Mouse (Mus musculus) megakaryocyte progenitor cell, adult 5-6 weeks (primary cell): ENCODE measurements around the gene Fbxo40. TPM values are rescaled to one million over a fixed set of nuclear protein-coding genes. Genes with fewer than 3 reads are reported as not detected.

ENCODE experiments used
- ATAC-seq: replicated peaks from 2 replicates; pipeline ENCODE4 v1.8.0; 2016; ENCODE audit warnings: mild to moderate bottlenecking, moderate TSS enrichment, inconsistent platforms; ENCODE audit not compliant: poor library complexity
- total RNA-seq, 2 experiments: library from RNA; stranded (forward) in 1 of 2; stranded (reverse) in 1 of 2; fragments of 157-497, 149-512 nt in 1 of 2; fragments of 200-1000 nt in 1 of 2; gene quantifications; 2 replicates each; pipeline versions ENCODE4 v1.2.3 to v1.2.4; 2015 to 2017

Gene Fbxo40
- total RNA-seq, 2 experiments from 2014 or later = 0.67 to 2.0 TPM

GRCm38 (mm10) chr16:36925351-36925750 is 64.9 kb downstream of the Fbxo40 start:
- no peak for ATAC-seq

- ATAC-seq = no peak
Observed at GRCm38 (mm10) chr16:36924312-36924711, 66.0 kb downstream of the Fbxo40 start.

GRCm38 (mm10) chr16:36921980-36922379 is 68.3 kb downstream of the Fbxo40 start:
- ATAC-seq = no peak

- ATAC-seq = no peak
Observed at GRCm38 (mm10) chr16:36921067-36921613, 69.1 kb downstream of the Fbxo40 start.

DNA sequence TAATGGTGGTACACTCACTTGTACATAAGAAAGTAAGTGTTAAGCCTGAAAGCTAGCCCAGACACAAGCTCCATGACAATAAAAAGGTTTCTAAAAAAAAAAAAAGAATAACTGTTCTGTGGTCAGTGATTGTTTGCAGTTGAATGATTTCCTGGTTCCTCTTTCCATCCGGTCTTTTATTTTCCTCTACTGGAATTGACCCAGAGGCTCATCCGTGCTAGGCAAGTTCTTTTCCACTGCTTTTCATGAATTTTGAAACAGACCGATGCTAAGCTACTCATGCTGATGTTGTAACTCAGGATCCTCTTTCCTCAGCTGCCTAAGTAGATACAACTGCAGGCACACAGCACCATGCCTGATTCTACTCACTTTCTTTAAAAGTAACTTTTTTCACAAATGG is 69.9 kb downstream of the Fbxo40 start:
- ATAC-seq = peak; percentile 91

DNA sequence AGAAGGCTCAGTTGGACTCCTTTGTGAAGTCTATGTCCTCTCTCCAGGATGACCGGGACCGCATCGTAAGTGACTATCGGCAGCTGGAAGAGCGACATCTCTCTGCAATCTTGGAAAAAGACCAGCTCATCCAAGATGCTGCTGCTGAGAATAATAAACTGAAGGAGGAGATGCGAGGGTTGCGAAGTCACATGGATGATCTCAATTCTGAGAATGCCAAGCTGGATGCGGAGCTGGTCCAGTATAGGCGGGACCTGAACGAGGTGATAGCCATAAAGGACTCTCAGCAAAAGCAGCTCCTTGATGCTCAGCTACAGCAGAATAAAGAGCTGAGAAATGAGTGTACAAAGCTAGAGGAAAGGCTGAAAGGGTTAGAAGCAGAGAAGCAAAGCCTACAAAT is 71.8 kb downstream of the Fbxo40 start:
- no peak for ATAC-seq

GRCm38 (mm10) chr16:36914195-36914594 is 76.1 kb downstream of the Fbxo40 start:
- no peak for ATAC-seq

Other genes starting within 250 kb of the Fbxo40 start
- gene Slc15a2, start 205.5 kb downstream of the Fbxo40 start, total RNA-seq (2015) = 5.3 and 7.5 TPM in 2 replicates
- gene Slc15a2, start 205.5 kb downstream of the Fbxo40 start, total RNA-seq (2017) = 8.0 and 10.3 TPM in 2 replicates
- 12.7 and 18.7 TPM in 2 replicates for gene Iqcb1, start 162.1 kb downstream of the Fbxo40 start, total RNA-seq (2015)
- 11.1 and 11.7 TPM in 2 replicates for gene Iqcb1, start 162.1 kb downstream of the Fbxo40 start, total RNA-seq (2017)
- gene Eaf2, start 115.5 kb downstream of the Fbxo40 start, total RNA-seq (2015) = 0.42 and 1.4 TPM in 2 replicates
- gene Eaf2, start 115.5 kb downstream of the Fbxo40 start, total RNA-seq (2017) = 1.1 TPM in 1 of 2 replicates, not detected in the other
- 14.1 and 18.5 TPM in 2 replicates for gene Golgb1, start 115.3 kb downstream of the Fbxo40 start, total RNA-seq (2015)
- 30.7 and 37.1 TPM in 2 replicates for gene Golgb1, start 115.3 kb downstream of the Fbxo40 start, total RNA-seq (2017)
- 17.2 and 21.3 TPM in 2 replicates for gene Hcls1, start 55.5 kb downstream of the Fbxo40 start, total RNA-seq (2015)
- gene Hcls1, start 55.5 kb downstream of the Fbxo40 start, total RNA-seq (2017) = 134 and 150 TPM in 2 replicates
- 24.7 and 28.1 TPM in 2 replicates for gene Polq, start 21.3 kb upstream of the Fbxo40 start, total RNA-seq (2015)
- gene Polq, start 21.3 kb upstream of the Fbxo40 start, total RNA-seq (2017) = 20.7 and 28.6 TPM in 2 replicates